Mouse (Mus musculus) heart, adult 2 months (tissue): Measurements from ENCODE around the gene Vrk2.

ENCODE experiments used
- CTCF ChIP-seq: fragments of 200-600 bp; IDR thresholded peaks from 2 replicates; pipeline ENCODE4 v1.8.1; 2022; ENCODE audit warnings: antibody characterized with exemption, mild to moderate bottlenecking, moderate library complexity
- EP300 ChIP-seq: fragments of 200-500 bp; IDR thresholded peaks from 2 replicates; pipeline ENCODE4 v1.6.1; 2011; ENCODE audit warnings: low read depth, low read length, control low read depth; ENCODE audit not compliant: insufficient read depth

- TF ChIP-seq EP300, result no peak
- no peak for TF ChIP-seq CTCF
Observed at GRCm38 (mm10) chr11:26454081-26454480, 139.7 kb downstream of the Vrk2 start.
